Mouse (Mus musculus) liver, embryonic 12.5 days (tissue): ENCODE measurements around the gene 9930111J21Rik2. TPM values are rescaled to one million over a fixed set of nuclear protein-coding genes. Genes with fewer than 3 reads are reported as not detected.
"Not testable (repeated sequence)": the region's sequence is repeated elsewhere in the genome, so short reads cannot be mapped to it uniquely, and the experiment has no call there.

ENCODE experiments used
- ATAC-seq: fragments of 200-750 bp; cut with Nextera tagmentation; 2 replicates; pipeline ENCODE4 v1.8.0; 2017; ENCODE audit warnings: moderate number of reproducible peaks, mild to moderate bottlenecking, moderate library complexity
- H3K27ac ChIP-seq: fragments of 300-500 bp; sonication (generic); 2 replicates; pipeline ENCODE4 v1.5.1; 2016; ENCODE audit warnings: mild to moderate bottlenecking
- H3K27me3 ChIP-seq: fragments of 300-500 bp; sonication (generic); replicated peaks from 2 replicates; pipeline ENCODE4 v1.6.1; 2016; ENCODE audit warnings: mild to moderate bottlenecking, moderate library complexity
- H3K36me3 ChIP-seq: fragments of 300-500 bp; sonication (generic); 2 replicates; pipeline ENCODE4 v1.6.1; 2016; ENCODE audit warnings: mild to moderate bottlenecking, moderate library complexity
- H3K4me1 ChIP-seq: fragments of 300-500 bp; sonication (generic); 2 replicates; pipeline ENCODE4 v1.6.1; 2016
- H3K4me2 ChIP-seq: fragments of 300-500 bp; sonication (generic); 2 replicates; pipeline ENCODE4 v1.6.1; 2016; ENCODE audit warnings: mild to moderate bottlenecking, moderate library complexity
- H3K4me3 ChIP-seq: fragments of 300-500 bp; sonication (generic); 2 replicates; pipeline ENCODE4 v1.5.1; 2016; ENCODE audit warnings: mild to moderate bottlenecking, moderate library complexity
- H3K9ac ChIP-seq: fragments of 300-500 bp; sonication (generic); 2 replicates; pipeline ENCODE4 v1.6.1; 2016; ENCODE audit warnings: mild to moderate bottlenecking, moderate library complexity
- H3K9me3 ChIP-seq: fragments of 300-500 bp; sonication (generic); replicated peaks from 2 replicates; pipeline ENCODE4 v1.6.1; 2016; ENCODE audit warnings: mild to moderate bottlenecking, moderate library complexity
- WGBS: fragments of 180-500 bp; shearing (Covaris S2); methylation state at CpG from one replicate; pipeline ENCODE4 v1.1.7; 2016; ENCODE audit not compliant: insufficient replicate concordance; 5-methylcytosine and 5-hydroxymethylcytosine counted together
- polyA plus RNA-seq: library from polyadenylated mRNA; unstranded; fragments of >200 nt; fragmentation: Nextera tagmentation; extraction: Ambion mirVana; gene quantifications from 2 replicates; pipeline ENCODE4 v1.2.1, GENCODE M21; 2016

The 9930111J21Rik2 gene
- polyA plus RNA-seq, 1 experiment from 2014 or later: 0.88 TPM

DNA sequence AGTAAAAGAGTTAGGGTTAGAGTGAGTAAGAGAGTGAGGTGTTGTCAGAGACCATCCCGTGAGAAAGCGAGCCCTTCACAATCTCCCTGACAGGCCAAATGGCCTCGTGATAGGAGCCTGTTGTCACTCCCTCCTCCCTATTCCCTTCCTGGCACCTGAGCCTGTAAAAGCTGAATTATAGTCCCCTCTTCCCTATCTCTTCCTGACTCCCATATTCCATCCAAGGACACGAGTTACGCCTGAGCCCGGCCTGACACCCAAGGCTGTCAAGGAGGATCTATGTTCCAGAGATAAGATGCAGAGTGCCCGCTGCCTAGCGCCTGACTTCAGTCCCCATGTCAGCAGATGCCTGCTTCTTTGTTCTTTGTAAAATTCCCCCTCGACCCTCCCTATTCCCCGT, 57.7 kb downstream of the 9930111J21Rik2 start:
- peaks cover 16% of the 10 kb centered on the region for H3K4me1 ChIP-seq
- H3K9me3 ChIP-seq, H3K9ac ChIP-seq, H3K36me3 ChIP-seq, H3K4me3 ChIP-seq, H3K27ac ChIP-seq, H3K4me2 ChIP-seq, H3K27me3 ChIP-seq, ATAC-seq: not testable (repeated sequence)
- WGBS: 37% methylated on average over 10 of the region's 10 CpGs

DNA sequence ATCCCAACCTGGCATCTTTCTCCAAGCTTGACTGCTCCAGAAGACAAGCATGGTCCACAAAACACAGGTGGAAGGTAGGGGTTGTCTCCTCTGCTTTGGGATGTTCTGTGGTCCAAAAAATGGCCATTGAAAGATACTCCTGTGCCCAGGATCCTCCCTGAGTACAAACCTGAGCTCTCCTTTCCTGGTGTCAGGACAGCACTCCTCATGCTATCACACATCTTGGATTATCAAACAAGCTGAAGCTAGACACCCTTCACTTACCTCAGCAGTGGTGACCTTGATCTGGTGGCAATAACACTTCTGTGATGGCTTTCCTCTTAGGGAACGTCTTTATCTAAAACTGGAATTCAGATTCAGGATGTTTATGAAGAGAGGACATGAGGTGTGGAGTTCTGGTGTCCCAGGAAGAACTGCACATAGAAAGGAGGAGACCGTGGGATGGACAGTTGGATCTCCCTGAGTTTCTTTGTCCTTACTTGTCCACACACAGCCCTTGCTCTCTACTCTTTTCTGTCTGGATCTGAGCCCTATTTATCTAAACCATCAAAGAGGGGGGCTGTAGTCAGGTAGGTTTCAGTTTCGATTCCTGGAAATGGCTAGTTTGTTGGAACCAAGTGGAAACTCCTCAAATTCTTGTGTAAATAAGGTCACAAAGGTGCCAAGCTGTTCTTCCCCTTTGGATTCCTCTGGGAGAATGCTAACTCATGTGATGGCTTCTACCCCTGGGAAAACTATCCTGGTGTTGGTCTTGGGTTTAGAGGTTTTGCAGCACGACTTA, 59.1 kb downstream of the 9930111J21Rik2 start, which contains the start of gene Gm12185:
Gene Gm12185 (minus strand): TSS at position 487 of the 781 bp plus-strand sequence.
- not testable (repeated sequence) for ATAC-seq

DNA sequence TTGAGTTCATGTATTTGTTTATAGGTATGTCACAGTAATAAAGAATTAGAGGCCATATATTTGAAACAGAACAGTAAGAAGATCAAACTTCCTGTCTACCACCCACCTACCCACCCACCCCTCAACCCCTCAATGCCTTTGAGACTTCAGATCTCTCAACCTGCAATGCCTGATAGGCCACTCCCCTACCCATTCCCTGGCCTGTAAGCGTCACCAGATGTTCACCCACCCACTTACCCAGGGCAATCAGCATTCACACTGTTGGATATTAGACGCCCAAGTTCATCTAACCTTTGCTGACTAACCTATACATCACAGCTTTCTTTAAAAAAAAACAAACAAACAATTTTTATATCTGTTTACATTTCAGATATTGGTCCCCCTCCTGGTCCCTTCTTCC, 61.1 kb downstream of the 9930111J21Rik2 start:
- not testable (repeated sequence) for H3K9me3 ChIP-seq, H3K4me2 ChIP-seq, H3K9ac ChIP-seq, H3K27ac ChIP-seq, ATAC-seq, H3K36me3 ChIP-seq, H3K4me3 ChIP-seq, H3K27me3 ChIP-seq
- peaks cover 16% of the 10 kb centered on the region for H3K4me1 ChIP-seq
- 55% methylated on average over 2 of the region's 2 CpGs for WGBS

More for the DNA sequence above, 59.1 kb downstream of the 9930111J21Rik2 start, which contains the start of gene Gm12185:
- H3K4me2 ChIP-seq, H3K4me3 ChIP-seq, H3K27me3 ChIP-seq, H3K27ac ChIP-seq, H3K9ac ChIP-seq, H3K9me3 ChIP-seq, H3K36me3 ChIP-seq: not testable (repeated sequence)
- peaks cover 16% of the 10 kb centered on the region for H3K4me1 ChIP-seq
- 46% methylated on average over 4 of the region's 4 CpGs for WGBS

DNA sequence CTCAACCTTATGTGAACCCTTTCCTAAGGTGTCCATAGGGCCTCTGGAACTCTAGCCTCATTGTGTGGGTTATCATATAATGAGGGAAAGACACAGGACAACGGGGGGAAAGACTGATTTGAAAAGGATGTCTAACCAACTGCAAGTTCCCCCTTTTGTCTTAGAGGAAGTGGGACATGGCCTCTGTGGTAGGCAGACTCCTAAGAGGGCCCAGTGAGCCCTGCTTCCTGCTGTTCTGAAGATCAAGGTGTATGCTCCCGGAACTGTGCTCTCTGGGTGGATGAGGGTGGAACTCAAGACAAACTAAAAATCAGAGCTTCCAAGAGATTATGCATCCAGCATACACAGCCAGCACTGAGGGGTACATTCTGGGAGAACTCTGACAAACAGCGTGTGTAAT, 62.8 kb downstream of the 9930111J21Rik2 start:
- H3K36me3 ChIP-seq, H3K9ac ChIP-seq, H3K27ac ChIP-seq, H3K27me3 ChIP-seq, H3K9me3 ChIP-seq, H3K4me2 ChIP-seq, H3K4me3 ChIP-seq, ATAC-seq, H3K4me1 ChIP-seq: not testable (repeated sequence)
- 50% methylated on average over 2 of the region's 3 CpGs for WGBS

DNA sequence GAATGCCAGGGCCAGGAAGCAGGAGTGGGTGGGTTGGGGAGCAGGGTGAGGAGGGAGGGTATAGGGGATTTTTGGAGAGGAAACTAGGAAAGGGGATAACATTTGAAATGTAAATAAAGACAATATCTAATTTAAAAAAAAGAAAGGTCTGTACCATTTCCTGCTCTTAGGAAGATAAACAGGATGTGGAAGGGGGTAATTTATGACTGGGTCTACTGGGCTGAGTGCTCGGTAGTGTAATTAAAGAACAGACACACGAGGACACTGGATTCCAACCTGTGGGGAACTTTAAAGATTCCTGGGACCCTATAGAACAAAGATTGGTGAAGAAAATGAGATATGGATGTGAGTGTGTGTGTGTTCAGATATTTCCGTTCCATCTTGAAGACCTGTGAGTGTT, 68.2 kb downstream of the 9930111J21Rik2 start:
- not testable (repeated sequence) for ATAC-seq, H3K27ac ChIP-seq, H3K9me3 ChIP-seq, H3K36me3 ChIP-seq, H3K4me3 ChIP-seq, H3K9ac ChIP-seq, H3K4me1 ChIP-seq, H3K4me2 ChIP-seq, H3K27me3 ChIP-seq
- WGBS: no CpG with 5 or more reads among the region's 3 CpGs

DNA sequence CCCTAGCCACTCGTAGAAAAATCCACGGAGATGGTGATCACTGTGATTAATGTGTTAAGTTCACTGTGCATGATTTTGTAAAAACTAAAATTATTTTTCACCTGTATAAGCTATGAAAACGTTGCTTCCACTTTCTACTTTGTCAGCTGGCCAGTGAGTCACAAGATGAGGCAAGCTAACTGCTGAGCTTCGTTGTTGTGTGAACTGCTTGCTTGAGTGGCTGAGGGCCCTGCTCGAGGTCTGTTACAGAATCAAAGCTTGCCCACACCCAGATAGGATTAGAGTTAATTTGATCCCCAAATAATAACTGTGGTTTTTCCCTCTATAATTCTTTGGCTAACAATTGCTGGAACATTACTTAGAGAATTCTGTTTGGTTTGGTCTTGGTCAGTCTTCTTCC, 71.0 kb downstream of the 9930111J21Rik2 start:
- H3K27me3 ChIP-seq, H3K27ac ChIP-seq, H3K36me3 ChIP-seq, H3K4me3 ChIP-seq, H3K4me1 ChIP-seq, ATAC-seq, H3K9ac ChIP-seq, H3K4me2 ChIP-seq, H3K9me3 ChIP-seq: not testable (repeated sequence)
- no CpG with 5 or more reads among the region's 5 CpGs for WGBS

DNA sequence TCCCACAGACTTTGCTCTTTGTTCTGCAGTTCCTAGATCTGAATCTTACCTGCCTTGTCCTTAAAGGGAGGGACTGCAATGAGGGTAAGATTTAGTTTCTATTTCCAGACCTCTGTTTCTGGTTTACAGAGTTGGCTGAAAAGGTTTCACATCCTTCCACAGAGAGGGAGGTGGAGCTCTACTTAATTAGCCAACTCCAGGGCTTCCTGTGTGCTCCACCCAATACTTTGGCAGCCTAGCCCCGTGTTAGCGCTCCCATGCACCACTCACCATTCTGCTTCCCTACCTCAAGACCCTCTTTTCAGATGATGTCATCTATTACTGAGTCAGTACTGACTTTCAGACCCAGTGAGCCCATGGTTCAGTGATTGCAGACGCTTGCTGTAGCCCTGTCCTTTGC, 71.8 kb downstream of the 9930111J21Rik2 start, which contains the start of gene 9930111J21Rik1:
Gene 9930111J21Rik1 (minus strand): TSS at position 148 of the 400 bp plus-strand sequence.
- not testable (repeated sequence) for H3K27me3 ChIP-seq, H3K4me3 ChIP-seq, H3K36me3 ChIP-seq, H3K4me2 ChIP-seq, H3K27ac ChIP-seq, H3K9ac ChIP-seq, H3K9me3 ChIP-seq, H3K4me1 ChIP-seq
- ATAC-seq: 0 out of 2 replicates have a peak, but pooled peaks have one; percentile 30
- WGBS: no CpG with 5 or more reads among the region's 3 CpGs

DNA sequence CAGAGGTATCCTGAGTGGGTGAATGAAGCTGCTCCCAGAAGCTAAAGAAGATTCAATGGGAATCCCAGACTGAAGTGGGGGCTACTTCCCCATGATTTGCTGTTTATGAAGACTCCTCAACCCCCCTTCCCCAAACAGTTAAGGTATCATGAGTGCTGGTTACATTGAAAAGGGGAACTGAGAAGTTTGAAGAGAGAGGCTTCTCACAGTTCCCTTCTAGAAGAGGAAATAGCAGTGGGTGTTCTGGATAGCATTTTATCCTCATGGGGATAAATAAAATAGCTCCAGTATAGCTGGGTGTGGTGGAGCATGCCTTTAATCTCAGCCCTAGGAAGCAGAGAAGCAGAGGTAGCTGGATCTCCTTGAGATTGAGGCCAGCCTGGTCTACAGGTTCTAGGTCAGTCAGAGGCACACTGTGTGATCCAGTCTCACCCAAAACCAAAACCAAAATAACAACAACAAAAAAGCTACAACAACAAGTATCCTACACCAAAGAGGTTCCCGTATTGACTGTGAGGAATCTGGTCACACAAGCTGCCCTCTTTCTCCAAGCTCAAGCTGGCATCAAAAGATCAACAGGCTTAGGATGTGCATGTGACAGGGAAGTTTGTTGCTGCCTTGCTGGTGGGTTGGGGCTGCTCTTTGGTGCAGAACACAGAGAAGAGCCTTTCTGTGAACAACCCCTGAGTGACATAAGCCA, 72.7 kb downstream of the 9930111J21Rik2 start, which contains the start of gene Olfr56:
Gene Olfr56 (plus strand): TSS at position 650 of the 700 bp plus-strand sequence.
- not testable (repeated sequence) for H3K9me3 ChIP-seq, H3K9ac ChIP-seq, H3K4me3 ChIP-seq, H3K4me1 ChIP-seq, H3K4me2 ChIP-seq, H3K36me3 ChIP-seq, H3K27me3 ChIP-seq, ATAC-seq, H3K27ac ChIP-seq
- no CpG with 5 or more reads among the region's 1 CpGs for WGBS

DNA sequence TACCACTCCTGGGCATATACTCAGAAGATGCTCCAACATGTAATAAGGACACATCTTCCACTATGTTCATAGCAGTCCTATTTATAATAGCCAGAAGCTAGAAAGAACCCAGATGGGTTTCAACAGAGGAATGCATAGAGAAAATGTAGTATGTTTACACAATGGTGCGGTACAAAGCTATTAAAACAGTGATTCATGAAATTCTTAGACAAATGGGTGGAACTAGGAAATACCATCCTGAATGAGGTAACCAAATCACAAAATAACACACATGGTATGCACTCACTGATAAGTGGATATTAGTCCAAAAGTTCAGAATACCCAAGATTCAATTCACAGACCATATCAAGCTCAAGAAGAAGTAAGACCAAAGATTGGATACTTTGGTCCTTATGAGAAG, 76.4 kb downstream of the 9930111J21Rik2 start:
- ATAC-seq, H3K4me2 ChIP-seq, H3K9ac ChIP-seq, H3K9me3 ChIP-seq, H3K27me3 ChIP-seq, H3K36me3 ChIP-seq, H3K4me3 ChIP-seq, H3K4me1 ChIP-seq, H3K27ac ChIP-seq: not testable (repeated sequence)
- no CpG with 5 or more reads among the region's 1 CpGs for WGBS

Other genes starting within 250 kb of the 9930111J21Rik2 start
- 2.1 and 2.3 TPM in 2 replicates for gene Trim41, start 233.9 kb downstream of the 9930111J21Rik2 start, polyA plus RNA-seq
- not detected in 2 replicates for gene Trim7, start 225.1 kb downstream of the 9930111J21Rik2 start, polyA plus RNA-seq
- 4.1 and 5.0 TPM in 2 replicates for gene Gm12184, start 224.6 kb downstream of the 9930111J21Rik2 start, polyA plus RNA-seq
- gene Irgm1, start 179.6 kb downstream of the 9930111J21Rik2 start, polyA plus RNA-seq: 16.3 and 16.5 TPM in 2 replicates
- 0.19 and 0.33 TPM in 2 replicates for gene Gm5431, start 149.0 kb downstream of the 9930111J21Rik2 start, polyA plus RNA-seq
- 1.2 and 2.2 TPM in 2 replicates for gene Psme2b, start 105.1 kb downstream of the 9930111J21Rik2 start, polyA plus RNA-seq
- 0.07 TPM in 1 of 2 replicates, not detected in the other for gene Olfr56, start 72.4 kb downstream of the 9930111J21Rik2 start, polyA plus RNA-seq
- gene 9930111J21Rik1, start 71.8 kb downstream of the 9930111J21Rik2 start, polyA plus RNA-seq: 0.50 and 0.89 TPM in 2 replicates
- 0.02 TPM in 1 of 2 replicates, not detected in the other for gene Gm12185, start 59.0 kb downstream of the 9930111J21Rik2 start, polyA plus RNA-seq
- gene Tgtp1, start 57.1 kb downstream of the 9930111J21Rik2 start, polyA plus RNA-seq: 0.07 and 0.11 TPM in 2 replicates
- gene Tgtp2, start 13.0 kb upstream of the 9930111J21Rik2 start, polyA plus RNA-seq: 0.12 and 0.15 TPM in 2 replicates
- 7.0 and 7.2 TPM in 2 replicates for gene Ifi47, start 25.3 kb upstream of the 9930111J21Rik2 start, polyA plus RNA-seq
- gene Olfr1396, start 63.6 kb upstream of the 9930111J21Rik2 start, polyA plus RNA-seq: not detected in 2 replicates
- not detected in 2 replicates for gene Olfr1395, start 91.0 kb upstream of the 9930111J21Rik2 start, polyA plus RNA-seq
- gene Olfr1394, start 103.1 kb upstream of the 9930111J21Rik2 start, polyA plus RNA-seq: not detected in 2 replicates
- gene Btnl9, start 135.9 kb upstream of the 9930111J21Rik2 start, polyA plus RNA-seq: 1.6 and 2.0 TPM in 2 replicates
- gene Zfp62, start 152.1 kb upstream of the 9930111J21Rik2 start, polyA plus RNA-seq: 16.2 and 16.6 TPM in 2 replicates
- gene Mgat1, start 192.9 kb upstream of the 9930111J21Rik2 start, polyA plus RNA-seq: 35.4 and 35.7 TPM in 2 replicates
- 0.05 and 0.10 TPM in 2 replicates for gene Olfr1393, start 227.1 kb upstream of the 9930111J21Rik2 start, polyA plus RNA-seq
- not detected in 2 replicates for gene Olfr1392, start 234.0 kb upstream of the 9930111J21Rik2 start, polyA plus RNA-seq